Mouse (Mus musculus) adrenal gland, adult 18-20 months (tissue): ENCODE measurements around the gene Haao. TPM values are rescaled to one million over a fixed set of nuclear protein-coding genes. Genes with fewer than 3 reads are reported as not detected.

Experiments used
- DNase-seq, 2 experiments: peaks; one replicate each; pipeline ENCODE4 v3.0.0; 2021 to 2022; ENCODE audit warnings: low spot score in 2 of 2
- long read RNA-seq, 2 experiments: library from polyadenylated mRNA; stranded (forward); transcript quantifications; one replicate each; pipeline ENCODE4 v2.0.0; 2021
- total RNA-seq, 2 experiments: library from RNA; stranded (reverse); gene quantifications; 1 replicate in 1 of 2; 2 replicates in 1 of 2; pipeline ENCODE4 v1.2.3; 2021

Haao gene
- 1 to 10 TPM in 1 of 2 experiments, under 1 TPM in 1; 0.56 to 1.6 TPM for total RNA-seq
- long read RNA-seq, experiment 1 = 0 reads
- long read RNA-seq, experiment 2 = 0 reads

DNA sequence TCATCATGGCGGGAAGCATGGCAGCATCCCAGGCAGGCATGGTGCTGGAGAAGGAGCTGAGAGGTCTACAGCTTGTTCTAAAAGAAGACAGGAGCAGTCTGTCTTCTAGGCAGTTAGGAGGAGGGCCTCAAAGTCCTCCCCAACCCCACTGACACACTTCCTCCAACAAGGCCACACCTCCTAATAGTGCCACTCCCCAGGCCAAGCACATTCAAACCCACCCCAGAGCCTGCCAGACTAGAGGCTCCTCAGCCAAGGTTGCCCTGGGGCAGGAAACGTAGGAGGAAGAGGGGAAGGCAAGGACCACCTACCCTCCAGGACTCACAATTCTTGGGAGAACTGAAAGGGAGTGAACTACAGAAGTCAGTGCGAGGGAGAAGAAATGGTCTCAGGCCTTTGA is at the start of gene Haao:
Haao (minus strand) TSS at position 149 of the 400 bp plus-strand sequence.
- no peak for DNase-seq

DNA sequence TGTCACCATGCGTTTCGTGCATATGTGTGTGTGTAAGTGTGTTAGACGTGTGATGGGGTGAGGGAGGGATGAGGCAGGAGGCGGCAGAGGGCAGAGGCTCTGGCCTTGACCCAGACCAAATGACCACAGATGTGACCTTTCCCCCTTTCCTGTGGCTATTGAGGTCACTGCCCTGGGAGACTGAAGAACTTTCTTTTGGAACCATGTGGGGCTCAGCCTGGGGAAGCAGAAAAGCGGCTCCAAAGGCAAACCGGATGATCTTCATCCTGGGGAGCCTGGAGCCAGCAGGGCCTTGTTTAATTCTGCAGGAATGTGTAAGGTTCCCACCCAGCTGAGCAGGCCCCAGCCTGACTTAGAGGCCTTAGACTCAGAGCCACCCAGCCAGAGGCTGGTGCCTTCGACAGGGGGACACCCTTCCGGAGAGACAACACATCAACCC is 49.6 kb upstream of the Haao start:
- no peak for DNase-seq

- no peak for DNase-seq
Measured at GRCm38 (mm10) chr17:83896723-83897122, 49.0 kb upstream of the Haao start.

- DNase-seq = no peak
Measured at GRCm38 (mm10) chr17:83895321-83895770, 47.6 kb upstream of the Haao start.

DNA sequence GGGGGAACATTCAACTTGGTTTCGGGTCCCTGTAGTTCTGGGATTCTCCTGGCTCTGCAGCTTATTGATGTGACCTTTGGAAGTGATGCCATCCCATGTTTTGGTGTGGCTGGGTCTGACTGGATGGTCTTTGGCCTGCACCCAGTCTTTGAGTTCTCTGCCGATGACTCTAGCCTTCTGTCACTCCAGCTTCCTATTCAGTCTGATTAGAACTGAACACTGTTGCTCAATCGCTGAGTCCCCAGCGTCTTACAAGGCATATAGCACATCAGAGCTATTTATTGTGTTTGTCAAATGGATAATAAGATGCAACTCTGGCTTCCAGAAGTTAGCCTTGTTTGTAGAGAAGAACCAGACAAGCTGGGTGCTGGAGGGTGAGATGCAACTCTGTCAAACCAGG is 45.4 kb upstream of the Haao start:
- no peak for DNase-seq

DNA sequence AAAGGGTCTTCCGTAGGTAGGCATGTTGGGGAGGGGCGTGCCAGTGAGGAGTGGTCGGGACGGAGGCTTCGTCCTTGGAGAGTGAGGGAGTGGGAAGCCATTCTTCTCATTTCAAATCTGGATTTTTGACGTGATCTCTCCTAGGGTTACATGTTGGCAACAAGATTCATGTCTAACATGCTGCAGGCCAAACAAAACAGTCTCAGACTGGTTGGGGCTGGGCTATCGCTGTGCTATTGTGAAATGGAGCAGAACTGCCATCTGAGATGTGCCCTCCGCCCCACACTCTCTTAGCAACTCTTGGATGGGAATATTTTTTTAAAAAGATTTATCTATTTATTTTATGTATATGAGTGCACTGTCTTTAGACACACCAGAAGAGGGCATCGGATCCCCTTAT is 44.1 kb upstream of the Haao start:
- no peak for DNase-seq

DNA sequence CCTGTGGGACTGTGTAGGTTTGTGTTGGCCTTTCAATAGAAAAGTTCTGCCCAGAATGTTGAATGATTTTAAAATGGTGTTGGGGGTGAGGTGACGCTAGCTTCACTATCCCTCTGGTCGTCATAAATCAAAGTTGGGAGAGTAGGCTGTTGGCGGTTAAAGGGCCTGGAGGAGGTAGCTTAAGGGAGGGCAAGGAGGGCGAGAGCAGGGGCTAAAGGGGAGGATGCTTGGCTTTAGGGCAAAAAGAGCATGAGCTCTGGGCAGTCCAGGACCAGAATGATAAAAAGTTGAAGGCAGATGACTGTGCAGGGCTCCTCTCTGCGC is 42.6 kb upstream of the Haao start:
- DNase-seq = no peak

DNA sequence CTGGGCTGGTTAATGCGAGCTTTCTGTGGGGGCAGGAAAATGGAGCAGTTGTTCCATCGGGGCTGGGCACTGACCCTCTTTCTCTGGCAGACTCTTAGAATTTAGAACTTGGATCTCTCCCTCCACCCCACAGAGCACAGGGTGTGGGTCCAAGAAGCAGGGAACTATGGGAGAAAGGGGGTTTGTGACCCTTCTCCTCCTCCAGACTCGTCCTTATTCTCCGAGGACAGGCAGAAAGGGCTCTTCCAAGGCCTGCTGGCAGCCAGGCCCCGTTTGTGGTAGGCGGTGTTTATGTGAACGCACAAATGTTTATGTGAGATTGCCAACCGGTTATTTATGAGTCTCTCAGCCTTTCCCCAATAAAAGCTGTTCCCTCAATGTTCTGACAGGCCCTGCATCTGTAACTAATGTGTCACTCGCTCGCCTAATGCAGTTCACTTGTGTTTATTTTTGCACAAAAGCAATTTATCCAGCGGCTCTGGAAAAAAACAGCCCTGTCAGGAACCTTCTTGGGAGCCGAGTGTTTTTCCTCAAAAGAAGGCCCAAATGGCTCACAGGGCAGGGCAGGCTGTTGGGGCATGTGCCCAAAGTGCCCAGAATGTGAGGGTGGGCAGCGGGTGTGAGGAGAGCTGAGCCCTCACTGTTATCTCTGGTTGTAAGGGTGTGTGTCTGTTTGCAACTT is 42.1 kb upstream of the Haao start:
- no peak for DNase-seq

GRCm38 (mm10) chr17:83889329-83889690 is 41.5 kb upstream of the Haao start:
- DNase-seq = no peak

DNA sequence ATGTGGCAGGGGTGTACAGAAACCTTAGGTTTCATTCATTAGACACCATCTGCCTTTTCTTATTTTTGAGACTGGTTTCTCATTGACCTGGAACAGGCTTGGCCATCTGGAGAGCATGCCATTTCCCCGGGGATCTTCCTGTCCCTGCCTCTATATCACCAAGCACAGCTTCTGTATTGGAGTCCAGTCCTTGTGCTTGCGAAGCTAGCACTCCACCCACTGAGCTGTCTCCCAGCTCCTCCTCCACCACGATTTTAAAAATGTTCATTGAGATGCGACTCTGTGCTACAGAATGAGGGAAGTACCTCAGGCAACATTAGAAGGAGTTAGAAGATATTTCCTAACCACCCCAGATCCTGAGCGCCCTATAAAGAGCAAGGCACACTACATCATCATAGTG is 39.5 kb upstream of the Haao start:
- DNase-seq = no peak

- no peak for DNase-seq
Measured at GRCm38 (mm10) chr17:83886395-83886794, 38.6 kb upstream of the Haao start.

GRCm38 (mm10) chr17:83885750-83886149 is 38.0 kb upstream of the Haao start:
- DNase-seq = no peak

GRCm38 (mm10) chr17:83885021-83885582 is 37.3 kb upstream of the Haao start:
- no peak for DNase-seq

- DNase-seq = no peak
Measured at GRCm38 (mm10) chr17:83882788-83883187, 35.0 kb upstream of the Haao start.

DNA sequence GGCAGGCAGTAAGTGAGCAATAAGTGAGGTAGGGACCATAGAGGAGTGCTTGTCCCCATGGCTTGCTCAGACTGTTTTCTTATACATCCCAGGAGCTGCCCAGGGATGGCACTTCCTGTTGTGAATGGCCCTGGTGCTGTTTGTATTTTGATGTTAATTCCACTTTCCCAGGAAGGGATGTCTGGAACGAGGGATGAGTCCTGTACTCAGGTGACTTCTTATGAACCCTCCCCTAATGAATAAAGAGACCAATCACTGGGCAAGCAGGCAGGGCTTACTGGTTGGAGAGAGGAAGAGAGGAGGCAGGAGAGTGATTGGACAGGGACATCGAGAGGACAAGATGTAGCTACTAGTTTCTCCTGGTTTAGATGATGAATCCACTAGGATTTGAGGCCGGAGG is 33.3 kb upstream of the Haao start:
- no peak for DNase-seq

- DNase-seq = no peak
Measured at GRCm38 (mm10) chr17:83880174-83880710, 32.5 kb upstream of the Haao start.

DNA sequence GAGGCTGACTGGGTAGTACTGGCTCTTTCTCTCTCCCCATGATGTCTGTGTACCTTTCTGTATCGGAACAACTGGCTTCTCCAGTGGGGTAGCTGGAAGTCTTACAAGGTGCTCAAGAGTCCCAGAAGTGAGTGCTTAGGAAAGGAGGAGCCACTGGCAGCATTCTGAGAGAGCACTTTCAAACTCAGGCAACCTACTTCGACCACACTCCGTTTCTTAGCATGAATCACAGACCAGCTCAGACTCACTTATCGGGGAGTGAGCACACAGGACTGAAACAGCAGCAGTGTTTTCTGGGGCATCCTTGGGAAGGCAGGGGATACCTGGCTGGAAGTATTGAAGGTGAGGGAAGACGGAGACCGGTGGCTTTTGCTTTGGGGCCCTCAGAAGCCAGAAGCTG is 31.9 kb upstream of the Haao start:
- no peak for DNase-seq

DNA sequence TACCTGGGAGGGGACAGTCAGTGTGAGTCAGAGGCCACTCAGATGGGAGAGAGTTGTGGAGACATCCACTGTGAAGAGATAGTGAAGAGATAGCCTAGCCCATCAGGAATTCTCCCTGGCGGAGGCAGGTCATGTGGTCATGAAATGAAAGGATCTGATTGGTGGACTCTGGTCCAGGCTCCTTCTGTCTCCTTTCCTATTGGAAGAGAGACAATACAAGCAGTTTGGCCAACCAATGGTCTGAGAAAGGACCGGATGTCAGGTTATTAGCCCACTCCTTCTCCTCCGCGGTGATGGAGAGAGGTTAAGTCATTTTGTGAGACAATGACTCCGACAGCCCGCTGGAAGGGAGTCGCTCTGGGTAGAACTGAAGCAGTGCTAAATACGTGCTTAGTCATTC is 26.8 kb upstream of the Haao start:
- DNase-seq = no peak

GRCm38 (mm10) chr17:83873363-83874141 is 25.8 kb upstream of the Haao start:
- DNase-seq = no peak

DNA sequence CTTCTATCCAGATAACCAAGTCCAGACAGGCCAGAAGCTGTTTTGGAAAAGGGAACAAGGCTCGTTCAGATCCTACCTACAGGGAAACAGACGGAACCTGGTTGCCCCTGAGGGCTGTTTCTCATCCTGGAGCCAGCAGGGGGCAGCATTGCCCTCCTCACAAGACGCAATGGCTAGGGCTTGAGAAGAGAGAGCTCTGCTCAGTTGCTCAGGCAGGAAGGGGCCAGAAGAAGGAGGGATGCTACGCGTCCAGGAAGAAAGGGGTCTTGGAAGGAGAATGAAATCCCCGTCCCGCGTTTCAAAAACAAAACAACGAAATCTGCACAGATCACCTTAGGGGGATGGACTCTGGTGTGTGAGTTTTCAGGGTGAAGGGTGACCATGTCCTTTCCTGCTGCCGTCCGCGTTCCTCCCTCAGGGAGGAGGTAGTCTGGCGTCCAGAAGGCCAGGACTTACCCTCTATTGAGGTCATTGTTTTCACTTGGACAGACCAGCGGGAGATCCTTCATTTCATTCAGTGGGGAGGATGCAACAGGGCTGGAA is 25.1 kb upstream of the Haao start:
- DNase-seq = peak; percentile 59 to 77

DNA sequence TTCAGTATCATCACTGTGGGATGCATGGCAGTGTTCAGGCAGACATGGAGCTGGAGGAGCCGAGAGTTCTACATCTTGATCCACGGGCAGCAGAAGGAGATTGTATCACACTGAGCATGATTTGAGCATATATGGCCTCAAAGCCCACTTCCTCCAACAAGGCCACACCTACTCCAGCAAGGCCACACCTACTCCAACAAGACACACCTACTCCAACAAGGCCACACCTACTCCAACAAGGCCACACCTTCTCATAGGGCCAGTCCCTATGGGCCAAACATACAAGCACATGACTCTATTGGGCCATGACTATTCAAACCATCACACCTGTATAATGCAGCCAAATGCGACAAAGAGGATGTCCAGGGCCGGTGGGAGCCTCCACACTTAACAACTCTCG is 23.6 kb upstream of the Haao start:
- DNase-seq = no peak

DNA sequence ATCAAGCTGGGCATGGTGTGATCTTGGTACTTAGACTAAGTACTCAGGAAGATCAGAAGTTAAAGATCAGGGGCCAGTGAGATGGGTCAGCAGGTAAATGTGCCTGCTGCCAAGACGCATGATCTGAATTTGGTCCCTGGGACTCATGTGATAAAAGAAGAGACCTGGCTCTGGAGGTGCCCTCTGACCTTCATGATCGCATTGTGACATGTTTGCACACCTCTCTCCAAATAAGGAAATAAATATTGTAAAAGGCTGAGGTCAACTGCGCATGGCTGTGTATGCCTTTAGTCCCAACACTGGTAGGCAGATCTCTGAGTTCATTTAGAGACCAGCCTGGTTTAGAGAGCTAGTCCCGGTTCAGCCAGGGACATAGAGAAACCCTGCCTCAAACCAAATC is 22.6 kb upstream of the Haao start:
- no peak for DNase-seq
